Mouse (Mus musculus): ENCODE measurements around the gene 2310034G01Rik. TPM values are rescaled to one million over a fixed set of nuclear protein-coding genes. Genes with fewer than 3 reads are reported as not detected.

The 2310034G01Rik gene
- total RNA-seq, 2 experiments from 2014 or later = 1.1 to 1.2 TPM

GRCm38 (mm10) chr19:46300294-46301045 lies 49.6 kb downstream of the 2310034G01Rik start:
- no peak for DNase-seq

Small RNAs within 50 kb of the gene (microRNA-seq; reads per million reads assigned to microRNA genes)
- gene Mir146b = 2.4 to 2.8 reads per million in 2 experiments

Other genes with a start within 250 kb of the 2310034G01Rik start
- not detected for gene Elovl3, start 218.4 kb downstream of the 2310034G01Rik start, total RNA-seq (2021)
- not detected for gene Pitx3, start 202.0 kb downstream of the 2310034G01Rik start, total RNA-seq (2021)
- 10 to 100 TPM; 95.3 to 96.3 TPM for gene Gbf1, start 197.8 kb downstream of the 2310034G01Rik start, total RNA-seq (2021)
- 1 to 10 TPM; 1.9 to 3.2 TPM for gene Nfkb2, start 46.0 kb downstream of the 2310034G01Rik start, total RNA-seq (2021)
- gene Psd, start 23.1 kb downstream of the 2310034G01Rik start, total RNA-seq (2021) = 100 to 1,000 TPM; 731 to 733 TPM
- 10 to 100 TPM; 28.3 to 33.6 TPM for gene Fbxl15, start 22.1 kb downstream of the 2310034G01Rik start, total RNA-seq (2021)
- 100 to 1,000 TPM; 164 to 167 TPM for gene Cuedc2, start 11.6 kb downstream of the 2310034G01Rik start, total RNA-seq (2021)
- 10 to 100 TPM; 28.2 to 30.3 TPM for gene Mfsd13a, start 9.2 kb downstream of the 2310034G01Rik start, total RNA-seq (2021)
- 100 to 1,000 TPM; 180 to 188 TPM for gene Actr1a, start 45.4 kb upstream of the 2310034G01Rik start, total RNA-seq (2021)
- 10 to 100 TPM; 18.3 to 22.6 TPM for gene Sufu, start 46.6 kb upstream of the 2310034G01Rik start, total RNA-seq (2021)
- 100 to 1,000 TPM; 105 TPM for gene Trim8, start 151.4 kb upstream of the 2310034G01Rik start, total RNA-seq (2021)
- gene Arl3, start 222.9 kb upstream of the 2310034G01Rik start, total RNA-seq (2021) = 100 to 1,000 TPM; 123 to 126 TPM
- 1 to 10 TPM; 4.9 to 8.5 TPM for gene Sfxn2, start 223.1 kb upstream of the 2310034G01Rik start, total RNA-seq (2021)
- gene Wbp1l, start 248.8 kb upstream of the 2310034G01Rik start, total RNA-seq (2021) = 10 to 100 TPM; 39.9 to 40.8 TPM